Mouse (Mus musculus): ENCODE results near the gene Maml3.

The Maml3 gene

GRCm38 (mm10) chr3:51916902-51917301 is 188.0 kb downstream of the Maml3 start:
- CTCF ChIA-PET, result no interaction called here

GRCm38 (mm10) chr3:51916060-51916870 is 188.6 kb downstream of the Maml3 start:
- CTCF ChIA-PET, result no interaction called here

- CTCF ChIA-PET, result no interaction called here
Observed at GRCm38 (mm10) chr3:51915415-51915814, 189.5 kb downstream of the Maml3 start.

GRCm38 (mm10) chr3:51914900-51915299 is 190.0 kb downstream of the Maml3 start:
- CTCF ChIA-PET, result no interaction called here

GRCm38 (mm10) chr3:51913498-51913897 is 191.4 kb downstream of the Maml3 start:
- CTCF ChIA-PET, result no interaction called here

- CTCF ChIA-PET, result no interaction called here
Observed at GRCm38 (mm10) chr3:51912214-51912613, 192.7 kb downstream of the Maml3 start.

- CTCF ChIA-PET, result no interaction called here
Observed at GRCm38 (mm10) chr3:51908437-51908990, 196.4 kb downstream of the Maml3 start.

GRCm38 (mm10) chr3:51907113-51907860 is 197.6 kb downstream of the Maml3 start:
- CTCF ChIA-PET, result no interaction called here

- CTCF ChIA-PET, result no interaction called here
Observed at GRCm38 (mm10) chr3:51905903-51906302, 199.0 kb downstream of the Maml3 start.

- CTCF ChIA-PET, result no interaction called here
Observed at GRCm38 (mm10) chr3:51904357-51904855, 200.5 kb downstream of the Maml3 start.

- CTCF ChIA-PET, result no interaction called here
Observed at GRCm38 (mm10) chr3:51901151-51901550, 203.7 kb downstream of the Maml3 start.

- CTCF ChIA-PET, result interaction anchor here (0.6 kb wide), 1 partner anchor 853 kb away, joined by 5 read pairs; no protein-coding TSS in a partner anchor
Observed at GRCm38 (mm10) chr3:51894514-51894913, 210.4 kb downstream of the Maml3 start.

GRCm38 (mm10) chr3:51891562-51892119 is 213.2 kb downstream of the Maml3 start:
- CTCF ChIA-PET, result no interaction called here

GRCm38 (mm10) chr3:51890181-51890580 is 214.7 kb downstream of the Maml3 start:
- CTCF ChIA-PET, result no interaction called here

- CTCF ChIA-PET, result no interaction called here
Observed at GRCm38 (mm10) chr3:51889776-51890175, 215.1 kb downstream of the Maml3 start.

GRCm38 (mm10) chr3:51888662-51889433 is 216.0 kb downstream of the Maml3 start:
- CTCF ChIA-PET, result no interaction called here

- CTCF ChIA-PET, result no interaction called here
Observed at GRCm38 (mm10) chr3:51888295-51888661, 216.6 kb downstream of the Maml3 start.

GRCm38 (mm10) chr3:51885920-51886319 is 219.0 kb downstream of the Maml3 start:
- CTCF ChIA-PET, result no interaction called here

GRCm38 (mm10) chr3:51885487-51885886 is 219.4 kb downstream of the Maml3 start:
- CTCF ChIA-PET, result no interaction called here

- CTCF ChIA-PET, result no interaction called here
Observed at GRCm38 (mm10) chr3:51881981-51882380, 222.9 kb downstream of the Maml3 start.

- CTCF ChIA-PET, result no interaction called here
Observed at GRCm38 (mm10) chr3:51881393-51881792, 223.5 kb downstream of the Maml3 start.
